10 mouse cellular contexts compared by ENCODE assay signal in genomic region chr11:69087082-69087481, GRCm38 (mm10). TPM values are rescaled to one million over a fixed set of nuclear protein-coding genes. Genes with fewer than 3 reads are reported as not detected.
A peak's percentile ranks its signal among the peaks of the same experiment; 100 is the strongest.
DNase-seq lines count a peak whose midpoint lies in the region; ATAC-seq lines count a peak whose summit lies in the region.
"Had no signal": no experiment of that assay in that cellular context is flagged by ENCODE, and none has a peak within 500 bp of the region (broad histone marks: within the 10 kb centered on the region; RNA-seq: fewer than 3 reads in every experiment).

No protein-coding gene starts in this region.

- intact Hi-C loops in heart, postnatal 25 days (cut with DNase I): no loop called here

- 25% methylated on average over 4 of the region's 4 CpGs for WGBS in heart, embryonic 11.5 days (ENCODE audit: insufficient replicate concordance)
- 41% methylated on average over 4 of the region's 4 CpGs for WGBS in midbrain, embryonic 13.5 days
- 39% methylated on average over 4 of the region's 4 CpGs for WGBS in midbrain, embryonic 16.5 days
- 20% methylated on average over 4 of the region's 4 CpGs for whole genome bisulfite sequencing in heart, embryonic 13.5 days

- H3K27ac ChIP-seq in heart, embryonic 11.5 days (ENCODE audit: low read depth, low read length): peak overlapping the region; percentile 92
- H3K27ac ChIP-seq in midbrain, embryonic 13.5 days: peak overlapping the region; percentile 51
- H3K27ac ChIP-seq in midbrain, embryonic 16.5 days (ENCODE audit: low read length): no peak overlapping the region; the same call in 1 of the 2 replicates
- peak overlapping the region; percentile 98 for H3K27ac ChIP-seq in heart, embryonic 13.5 days (replicated peaks)

- peak overlapping the region; percentile 75; the same call in 1 of the 2 replicates for H3K4me2 ChIP-seq in heart, embryonic 11.5 days
- no peak overlapping the region for H3K4me2 ChIP-seq in midbrain, embryonic 13.5 days (replicated peaks)
- no peak overlapping the region for H3K4me2 ChIP-seq in midbrain, embryonic 16.5 days (ENCODE audit: low read length)
- H3K4me2 ChIP-seq in heart, embryonic 13.5 days: no peak overlapping the region; the same call in 1 of the 2 replicates

- H3K4me3 ChIP-seq in heart, embryonic 11.5 days (ENCODE audit: low read depth, low read length): no peak overlapping the region
- no peak overlapping the region for H3K4me3 ChIP-seq in midbrain, embryonic 13.5 days (replicated peaks)
- no peak overlapping the region for H3K4me3 ChIP-seq in midbrain, embryonic 16.5 days (ENCODE audit: low read depth, low read length)
- H3K4me3 ChIP-seq in heart, embryonic 13.5 days: no peak overlapping the region

- no peaks in the 10 kb centered on the region for H3K9me3 ChIP-seq in heart, embryonic 11.5 days (replicated peaks; ENCODE audit: control insufficient read depth, low read length)
- H3K9me3 ChIP-seq in midbrain, embryonic 13.5 days: no peaks in the 10 kb centered on the region
- no peaks in the 10 kb centered on the region for H3K9me3 ChIP-seq in midbrain, embryonic 16.5 days (replicated peaks; ENCODE audit: control insufficient read depth, low read length, poor library complexity, severe bottlenecking)
- H3K9me3 ChIP-seq in heart, embryonic 13.5 days: no peaks in the 10 kb centered on the region
- H3K9me3 ChIP-seq: G1E had no signal

- no peak; the same call in 1 of the 2 replicates for ATAC-seq in heart, embryonic 11.5 days (replicated peaks; ENCODE audit: insufficient number of reproducible peaks, low FRiP score, low TSS enrichment)
- ATAC-seq in midbrain, embryonic 13.5 days: no peak
- no peak for ATAC-seq in midbrain, embryonic 16.5 days
- no peak for ATAC-seq in heart, embryonic 13.5 days (ENCODE audit: extremely low read depth, insufficient number of reproducible peaks, low FRiP score, low TSS enrichment)

- peaks cover 34% of the 10 kb centered on the region for H3K4me1 ChIP-seq in heart, embryonic 11.5 days (ENCODE audit: control insufficient read depth, insufficient read depth, low read length)
- H3K4me1 ChIP-seq in midbrain, embryonic 13.5 days (replicated peaks): peaks cover 43% of the 10 kb centered on the region
- peaks cover 27% of the 10 kb centered on the region for H3K4me1 ChIP-seq in midbrain, embryonic 16.5 days (ENCODE audit: control insufficient read depth, insufficient read depth, low read length)
- peaks cover 54% of the 10 kb centered on the region for H3K4me1 ChIP-seq in heart, embryonic 13.5 days

- no peak for DNase-seq in heart, postnatal 25 days (ENCODE audit: low spot score)
- peak; percentile 38 for DNase-seq in right cerebral cortex, postnatal 25 days
- no peak for DNase-seq in urinary bladder, adult 18-20 months (ENCODE audit: low spot score in 2 of 2)
- no peak for DNase-seq in c-Kit-positive CD71-positive TER-119-positive erythroid progenitor cells, embryonic 14.5 days (ENCODE audit: low spot score)
- DNase-seq: lung, postnatal 36 days had no signal

- peak overlapping the region; percentile 54 for H3K9ac ChIP-seq in heart, embryonic 11.5 days (ENCODE audit: low read depth, low read length)
- 0 out of 2 replicates have a peak overlapping the region, but pooled peaks have one; percentile 28 for H3K9ac ChIP-seq in midbrain, embryonic 13.5 days (replicated peaks)
- no peak overlapping the region for H3K9ac ChIP-seq in midbrain, embryonic 16.5 days (ENCODE audit: low read depth, low read length)
- H3K9ac ChIP-seq in heart, embryonic 13.5 days: peak overlapping the region; percentile 59

- no peaks in the 10 kb centered on the region for H3K27me3 ChIP-seq in heart, embryonic 11.5 days (ENCODE audit: control insufficient read depth, insufficient read depth, low read length)
- H3K27me3 ChIP-seq in midbrain, embryonic 13.5 days: no peaks in the 10 kb centered on the region
- H3K27me3 ChIP-seq in midbrain, embryonic 16.5 days (ENCODE audit: control insufficient read depth, insufficient read depth, low read depth, low read length): no peaks in the 10 kb centered on the region
- H3K27me3 ChIP-seq in heart, embryonic 13.5 days (replicated peaks): no peaks in the 10 kb centered on the region

- 0 out of 2 replicates have a peak, but pooled peaks cover 3% of the 10 kb centered on the region for H3K36me3 ChIP-seq in heart, embryonic 11.5 days (ENCODE audit: control insufficient read depth, insufficient read depth, low read length)
- H3K36me3 ChIP-seq in midbrain, embryonic 13.5 days: peaks cover 23% of the 10 kb centered on the region
- peaks cover 8% of the 10 kb centered on the region; the same call in 1 of the 2 replicates for H3K36me3 ChIP-seq in midbrain, embryonic 16.5 days (ENCODE audit: control insufficient read depth, insufficient read depth, low read length)
- H3K36me3 ChIP-seq in heart, embryonic 13.5 days: peaks cover 27% of the 10 kb centered on the region

RNA-seq across cellular contexts. Expression of gene Vamp2, which starts 1.2 kb away (rescaled TPM):
- 89.7 and 94.7 TPM in 2 replicates for polyA plus RNA-seq in heart, embryonic 11.5 days (2014; fragmentation: Nextera tagmentation; extraction: Ambion mirVana)
- 10 to 100 TPM; 59.6 to 65.7 TPM for total RNA-seq in heart, postnatal 25 days (2021)
- polyA plus RNA-seq in midbrain, embryonic 13.5 days (2015; fragmentation: Nextera tagmentation; extraction: Ambion mirVana): 175 and 188 TPM in 2 replicates
- 335 and 438 TPM in 2 replicates for polyA plus RNA-seq in midbrain, embryonic 16.5 days (2015; fragmentation: Nextera tagmentation; extraction: Ambion mirVana)
- polyA plus RNA-seq in heart, embryonic 13.5 days (2015; fragmentation: Nextera tagmentation; extraction: Ambion mirVana): 79.5 and 82.1 TPM in 2 replicates

RNA-seq across cellular contexts. Expression of gene Per1, which starts 7.9 kb away (rescaled TPM):
- 6.2 and 6.3 TPM in 2 replicates for polyA plus RNA-seq in heart, embryonic 11.5 days (2014; fragmentation: Nextera tagmentation; extraction: Ambion mirVana)
- total RNA-seq in heart, postnatal 25 days (2021): 10 to 100 TPM; 32.3 to 61.0 TPM
- 8.6 and 10.5 TPM in 2 replicates for polyA plus RNA-seq in midbrain, embryonic 13.5 days (2015; fragmentation: Nextera tagmentation; extraction: Ambion mirVana)
- polyA plus RNA-seq in midbrain, embryonic 16.5 days (2015; fragmentation: Nextera tagmentation; extraction: Ambion mirVana): 12.4 TPM in 2 replicates
- polyA plus RNA-seq in heart, embryonic 13.5 days (2015; fragmentation: Nextera tagmentation; extraction: Ambion mirVana): 8.6 and 9.0 TPM in 2 replicates

RNA-seq across cellular contexts. Expression of gene Tmem107, which starts 16.5 kb away (rescaled TPM):
- polyA plus RNA-seq in heart, embryonic 11.5 days (2014; fragmentation: Nextera tagmentation; extraction: Ambion mirVana): 26.4 and 28.2 TPM in 2 replicates
- 1 to 10 TPM; 4.4 to 9.8 TPM for total RNA-seq in heart, postnatal 25 days (2021)
- 31.7 and 42.5 TPM in 2 replicates for polyA plus RNA-seq in midbrain, embryonic 13.5 days (2015; fragmentation: Nextera tagmentation; extraction: Ambion mirVana)
- polyA plus RNA-seq in midbrain, embryonic 16.5 days (2015; fragmentation: Nextera tagmentation; extraction: Ambion mirVana): 41.2 and 44.0 TPM in 2 replicates
- 28.4 and 31.3 TPM in 2 replicates for polyA plus RNA-seq in heart, embryonic 13.5 days (2015; fragmentation: Nextera tagmentation; extraction: Ambion mirVana)

RNA-seq across cellular contexts. Expression of gene Borcs6, which starts 27.6 kb away (rescaled TPM):
- polyA plus RNA-seq in heart, embryonic 11.5 days (2014; fragmentation: Nextera tagmentation; extraction: Ambion mirVana): 7.7 and 9.8 TPM in 2 replicates
- total RNA-seq in heart, postnatal 25 days (2021): 10 to 100 TPM; 14.4 to 16.4 TPM
- polyA plus RNA-seq in midbrain, embryonic 13.5 days (2015; fragmentation: Nextera tagmentation; extraction: Ambion mirVana): 11.3 and 13.5 TPM in 2 replicates
- polyA plus RNA-seq in midbrain, embryonic 16.5 days (2015; fragmentation: Nextera tagmentation; extraction: Ambion mirVana): 15.7 and 20.4 TPM in 2 replicates
- 9.7 and 10.3 TPM in 2 replicates for polyA plus RNA-seq in heart, embryonic 13.5 days (2015; fragmentation: Nextera tagmentation; extraction: Ambion mirVana)

RNA-seq across cellular contexts. Expression of gene Hes7, which starts 33.1 kb away (rescaled TPM):
- 0.35 and 0.64 TPM in 2 replicates for polyA plus RNA-seq in heart, embryonic 11.5 days (2014; fragmentation: Nextera tagmentation; extraction: Ambion mirVana)
- under 1 TPM in 1 of 2 experiments, not detected in 1; 0.14 TPM for total RNA-seq in heart, postnatal 25 days (2021)
- 0.10 and 0.26 TPM in 2 replicates for polyA plus RNA-seq in midbrain, embryonic 13.5 days (2015; fragmentation: Nextera tagmentation; extraction: Ambion mirVana)
- 0.75 and 1.1 TPM in 2 replicates for polyA plus RNA-seq in midbrain, embryonic 16.5 days (2015; fragmentation: Nextera tagmentation; extraction: Ambion mirVana)
- polyA plus RNA-seq in heart, embryonic 13.5 days (2015; fragmentation: Nextera tagmentation; extraction: Ambion mirVana): 0.47 and 0.67 TPM in 2 replicates
